Mouse (Mus musculus) hindbrain, embryonic 12.5 days (tissue): ENCODE data around the gene Pde6d. TPM values are rescaled to one million over a fixed set of nuclear protein-coding genes. Genes with fewer than 3 reads are reported as not detected.
"Not testable (repeated sequence)": the region's sequence is repeated elsewhere in the genome, so short reads cannot be mapped to it uniquely, and the experiment has no call there.

Experiments used
- ATAC-seq: fragments of 200-750 bp; cut with Nextera tagmentation; 2 replicates; pipeline ENCODE4 v1.8.0; 2017; ENCODE audit warnings: moderate TSS enrichment; ENCODE audit not compliant: low FRiP score
- H3K27ac ChIP-seq: fragments of 300-500 bp; sonication (generic); 2 replicates; pipeline ENCODE4 v1.5.1; 2016; ENCODE audit warnings: mild to moderate bottlenecking
- H3K27me3 ChIP-seq: fragments of 300-500 bp; sonication (generic); 2 replicates; pipeline ENCODE4 v1.6.1; 2016; ENCODE audit warnings: mild to moderate bottlenecking
- H3K36me3 ChIP-seq: fragments of 300-500 bp; sonication (generic); 2 replicates; pipeline ENCODE4 v1.6.1; 2016; ENCODE audit warnings: mild to moderate bottlenecking
- H3K4me1 ChIP-seq: fragments of 300-500 bp; sonication (generic); 2 replicates; pipeline ENCODE4 v1.6.1; 2016
- H3K4me2 ChIP-seq: fragments of 300-500 bp; sonication (generic); replicated peaks from 2 replicates; pipeline ENCODE4 v1.6.1; 2016; ENCODE audit warnings: mild to moderate bottlenecking
- H3K4me3 ChIP-seq: fragments of 300-500 bp; sonication (generic); 2 replicates; pipeline ENCODE4 v1.5.1; 2016; ENCODE audit warnings: mild to moderate bottlenecking
- H3K9ac ChIP-seq: fragments of 300-500 bp; sonication (generic); 2 replicates; pipeline ENCODE4 v1.6.1; 2016; ENCODE audit warnings: mild to moderate bottlenecking, moderate library complexity
- H3K9me3 ChIP-seq: fragments of 300-500 bp; sonication (generic); replicated peaks from 2 replicates; pipeline ENCODE4 v1.6.1; 2016; ENCODE audit warnings: mild to moderate bottlenecking
- WGBS: fragments of 180-500 bp; shearing (Covaris S2); methylation state at CpG from one replicate; pipeline ENCODE4 v1.1.7; 2016; 5-methylcytosine and 5-hydroxymethylcytosine counted together
- polyA plus RNA-seq: library from polyadenylated mRNA; unstranded; fragments of >200 nt; fragmentation: Nextera tagmentation; extraction: Ambion mirVana; gene quantifications from 2 replicates; pipeline ENCODE4 v1.2.1, GENCODE M21; 2016

Gene Pde6d
- polyA plus RNA-seq, 1 experiment from 2014 or later, result 93.7 TPM

- H3K4me1 ChIP-seq, result peaks cover 2% of the 10 kb centered on the region
- no peaks in the 10 kb centered on the region for H3K36me3 ChIP-seq
- H3K4me3 ChIP-seq, result no peak overlapping the region
- H3K27me3 ChIP-seq, result no peaks in the 10 kb centered on the region
- H3K9ac ChIP-seq, result no peak overlapping the region
- ATAC-seq, result no peak
- no peaks in the 10 kb centered on the region for H3K9me3 ChIP-seq
- H3K4me2 ChIP-seq, result no peak overlapping the region
- 64% methylated on average over 3 of the region's 3 CpGs for WGBS
- no peak overlapping the region for H3K27ac ChIP-seq
These were observed 65.4 kb downstream of the Pde6d start for GRCm38 (mm10) chr1:86517076-86517475.

GRCm38 (mm10) chr1:86515715-86516410 is 66.6 kb downstream of the Pde6d start:
- no peak overlapping the region for H3K9ac ChIP-seq
- H3K27me3 ChIP-seq, result no peaks in the 10 kb centered on the region
- H3K9me3 ChIP-seq, result no peaks in the 10 kb centered on the region
- 67% methylated on average over 6 of the region's 6 CpGs for WGBS
- no peaks in the 10 kb centered on the region for H3K36me3 ChIP-seq
- ATAC-seq, result no peak
- H3K4me3 ChIP-seq, result no peak overlapping the region
- peaks cover 9% of the 10 kb centered on the region for H3K4me1 ChIP-seq
- H3K27ac ChIP-seq, result no peak overlapping the region
- H3K4me2 ChIP-seq, result no peak overlapping the region

GRCm38 (mm10) chr1:86513031-86513430 is 69.4 kb downstream of the Pde6d start:
- 79% methylated on average over 1 of the region's 1 CpGs for WGBS
- not testable (repeated sequence) for H3K4me3 ChIP-seq, H3K27ac ChIP-seq, H3K4me2 ChIP-seq, H3K9ac ChIP-seq, H3K36me3 ChIP-seq, H3K9me3 ChIP-seq, ATAC-seq, H3K27me3 ChIP-seq
- H3K4me1 ChIP-seq, result peaks cover 20% of the 10 kb centered on the region

GRCm38 (mm10) chr1:86512154-86512720 is 70.2 kb downstream of the Pde6d start:
- ATAC-seq, result no peak
- Histone ChIP-seq H3K36me3 (no peaks in the 10 kb centered on the region), H3K4me2 (no peak overlapping the region), H3K9me3 (no peaks in the 10 kb centered on the region), H3K27ac (0 out of 2 replicates have a peak overlapping the region, but pooled peaks have one; percentile 75), H3K27me3 (no peaks in the 10 kb centered on the region), H3K4me3 (no peak overlapping the region), H3K4me1 (peaks cover 22% of the 10 kb centered on the region), H3K9ac (no peak overlapping the region)
- WGBS, result 86% methylated on average over 4 of the region's 4 CpGs

- peak; percentile 49 for ATAC-seq
- H3K9ac ChIP-seq, result peak overlapping the region; percentile 45; the same call in 1 of the 2 replicates
- no peaks in the 10 kb centered on the region for H3K9me3 ChIP-seq
- H3K4me3 ChIP-seq, result no peak overlapping the region
- peaks cover 32% of the 10 kb centered on the region for H3K4me1 ChIP-seq
- H3K27ac ChIP-seq, result peak overlapping the region; percentile 75
- no peaks in the 10 kb centered on the region for H3K27me3 ChIP-seq
- H3K4me2 ChIP-seq, result no peak overlapping the region
- no peaks in the 10 kb centered on the region for H3K36me3 ChIP-seq
- 45% methylated on average over 9 of the region's 9 CpGs for WGBS
These were observed 71.6 kb downstream of the Pde6d start for GRCm38 (mm10) chr1:86510676-86511441.

- Histone ChIP-seq H3K4me2 (no peak overlapping the region), H3K9ac (no peak overlapping the region; the same call in 1 of the 2 replicates), H3K36me3 (no peaks in the 10 kb centered on the region), H3K4me3 (no peak overlapping the region), H3K27me3 (no peaks in the 10 kb centered on the region), H3K27ac (no peak overlapping the region), H3K4me1 (peaks cover 36% of the 10 kb centered on the region), H3K9me3 (no peaks in the 10 kb centered on the region)
- ATAC-seq, result no peak
- 85% methylated on average over 1 of the region's 1 CpGs for WGBS
These were observed 72.2 kb downstream of the Pde6d start for GRCm38 (mm10) chr1:86510266-86510665.

GRCm38 (mm10) chr1:86509410-86509809 is 73.0 kb downstream of the Pde6d start:
- H3K9me3 ChIP-seq, result no peaks in the 10 kb centered on the region
- no peaks in the 10 kb centered on the region for H3K27me3 ChIP-seq
- no peak overlapping the region for H3K4me3 ChIP-seq
- no peak overlapping the region for H3K9ac ChIP-seq
- ATAC-seq, result peak; percentile 68
- H3K27ac ChIP-seq, result peak overlapping the region; percentile 64
- WGBS, result 3% methylated on average over 7 of the region's 7 CpGs
- no peak overlapping the region for H3K4me2 ChIP-seq
- no peaks in the 10 kb centered on the region for H3K36me3 ChIP-seq
- H3K4me1 ChIP-seq, result peaks cover 45% of the 10 kb centered on the region

- Histone ChIP-seq H3K4me3 (no peak overlapping the region), H3K27ac (no peak overlapping the region), H3K4me2 (no peak overlapping the region), H3K9ac (no peak overlapping the region), H3K27me3 (no peaks in the 10 kb centered on the region), H3K4me1 (peaks cover 55% of the 10 kb centered on the region), H3K36me3 (no peaks in the 10 kb centered on the region), H3K9me3 (no peaks in the 10 kb centered on the region)
- 87% methylated on average over 5 of the region's 5 CpGs for WGBS
- ATAC-seq, result no peak
These were observed 74.6 kb downstream of the Pde6d start for GRCm38 (mm10) chr1:86507866-86508265.

- Histone ChIP-seq H3K27me3 (no peaks in the 10 kb centered on the region), H3K27ac (peak overlapping the region; percentile 93; the same call in 1 of the 2 replicates), H3K4me2 (no peak overlapping the region), H3K9ac (no peak overlapping the region), H3K4me1 (peaks cover 61% of the 10 kb centered on the region), H3K9me3 (no peaks in the 10 kb centered on the region), H3K4me3 (no peak overlapping the region), H3K36me3 (no peaks in the 10 kb centered on the region)
- 74% methylated on average over 5 of the region's 5 CpGs for WGBS
- ATAC-seq, result no peak
These were observed 76.0 kb downstream of the Pde6d start for GRCm38 (mm10) chr1:86506420-86506819.

GRCm38 (mm10) chr1:86505461-86505860 is 77.0 kb downstream of the Pde6d start:
- peak overlapping the region; percentile 93 for H3K27ac ChIP-seq
- 47% methylated on average over 1 of the region's 1 CpGs for WGBS
- H3K36me3 ChIP-seq, result no peaks in the 10 kb centered on the region
- no peaks in the 10 kb centered on the region for H3K9me3 ChIP-seq
- H3K4me3 ChIP-seq, result 0 out of 2 replicates have a peak overlapping the region, but pooled peaks have one; percentile 41
- ATAC-seq, result no peak
- no peaks in the 10 kb centered on the region for H3K27me3 ChIP-seq
- H3K4me2 ChIP-seq, result peak overlapping the region; percentile 72; the same call in 1 of the 2 replicates
- H3K4me1 ChIP-seq, result peaks cover 57% of the 10 kb centered on the region
- peak overlapping the region; percentile 78 for H3K9ac ChIP-seq

GRCm38 (mm10) chr1:86504697-86505421 is 77.6 kb downstream of the Pde6d start:
- Histone ChIP-seq H3K4me2 (peak overlapping the region; percentile 72), H3K9ac (peak overlapping the region; percentile 78), H3K36me3 (no peaks in the 10 kb centered on the region), H3K4me3 (peak overlapping the region; percentile 41), H3K27ac (peak overlapping the region; percentile 93), H3K27me3 (no peaks in the 10 kb centered on the region), H3K4me1 (peaks cover 57% of the 10 kb centered on the region), H3K9me3 (no peaks in the 10 kb centered on the region)
- 18% methylated on average over 19 of the region's 19 CpGs for WGBS
- ATAC-seq, result no peak
